Mouse (Mus musculus) embryonic facial prominence, embryonic 10.5 days (tissue): Measurements from ENCODE around the gene Stag3. TPM values are rescaled to one million over a fixed set of nuclear protein-coding genes. Genes with fewer than 3 reads are reported as not detected.
A peak's percentile ranks its signal among the peaks of the same experiment; 100 is the strongest.

ENCODE experiments used
- DNase-seq: peaks from one replicate; pipeline ENCODE4 v3.0.0-alpha.2; 2017; ENCODE audit warnings: low spot score
- H3K27ac ChIP-seq: fragments of 300-500 bp; sonication (generic); replicated peaks from 2 replicates; pipeline ENCODE4 v1.5.1; 2016; ENCODE audit warnings: mild to moderate bottlenecking
- H3K27me3 ChIP-seq: fragments of 300-500 bp; sonication (generic); replicated peaks from 2 replicates; pipeline ENCODE4 v1.6.1; 2016; ENCODE audit warnings: low read depth, mild to moderate bottlenecking; ENCODE audit not compliant: poor library complexity, severe bottlenecking
- H3K36me3 ChIP-seq: fragments of 300-500 bp; sonication (generic); replicated peaks from 2 replicates; pipeline ENCODE4 v1.6.1; 2016; ENCODE audit warnings: mild to moderate bottlenecking, moderate library complexity
- H3K4me1 ChIP-seq: fragments of 300-500 bp; sonication (generic); 2 replicates; pipeline ENCODE4 v1.6.1; 2016
- H3K4me3 ChIP-seq: fragments of 300-500 bp; sonication (generic); 2 replicates; pipeline ENCODE4 v1.5.1; 2016; ENCODE audit warnings: mild to moderate bottlenecking, moderate library complexity
- H3K9me3 ChIP-seq: fragments of 300-500 bp; sonication (generic); 2 replicates; pipeline ENCODE4 v1.6.1; 2016; ENCODE audit warnings: mild to moderate bottlenecking
- WGBS: fragments of 180-500 bp; shearing (Covaris S2); methylation state at CpG from one replicate; pipeline ENCODE4 v1.1.7; 2016; 5-methylcytosine and 5-hydroxymethylcytosine counted together
- polyA plus RNA-seq: library from polyadenylated mRNA; unstranded; fragments of >200 nt; fragmentation: Nextera tagmentation; extraction: Ambion mirVana; gene quantifications from 2 replicates; pipeline ENCODE4 v1.2.1, GENCODE M21; 2016

Stag3 gene
- polyA plus RNA-seq, 1 experiment from 2014 or later, result 6.2 TPM

DNA sequence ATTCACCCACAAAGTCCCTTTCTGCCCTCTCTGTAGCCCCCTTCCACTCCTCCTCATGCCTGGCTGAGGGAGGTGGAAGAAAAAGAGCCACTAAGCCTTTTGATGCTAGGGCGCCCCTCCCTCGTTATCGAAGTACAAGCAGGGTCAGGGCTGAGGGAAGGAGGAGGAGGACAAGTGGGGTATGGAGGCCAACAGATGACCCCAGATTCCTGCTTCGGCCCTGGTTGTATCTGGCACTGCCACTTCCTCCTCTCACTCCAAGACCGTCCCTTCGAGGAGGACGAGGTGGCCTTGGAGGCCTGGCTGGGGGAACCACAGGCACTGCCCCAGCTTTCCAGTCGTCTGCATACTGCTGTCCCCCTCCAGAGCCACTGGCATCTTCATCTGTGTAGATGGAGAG, 5.9 kb upstream of the Stag3 start:
- Histone ChIP-seq H3K27me3 (peaks cover 25% of the 10 kb centered on the region), H3K9me3 (no peaks in the 10 kb centered on the region), H3K4me1 (peaks cover 82% of the 10 kb centered on the region), H3K27ac (no peak overlapping the region), H3K36me3 (peaks cover 50% of the 10 kb centered on the region), H3K4me3 (no peak overlapping the region)
- DNase-seq, result no peak
- 66% methylated on average over 8 of the region's 8 CpGs for WGBS

DNA sequence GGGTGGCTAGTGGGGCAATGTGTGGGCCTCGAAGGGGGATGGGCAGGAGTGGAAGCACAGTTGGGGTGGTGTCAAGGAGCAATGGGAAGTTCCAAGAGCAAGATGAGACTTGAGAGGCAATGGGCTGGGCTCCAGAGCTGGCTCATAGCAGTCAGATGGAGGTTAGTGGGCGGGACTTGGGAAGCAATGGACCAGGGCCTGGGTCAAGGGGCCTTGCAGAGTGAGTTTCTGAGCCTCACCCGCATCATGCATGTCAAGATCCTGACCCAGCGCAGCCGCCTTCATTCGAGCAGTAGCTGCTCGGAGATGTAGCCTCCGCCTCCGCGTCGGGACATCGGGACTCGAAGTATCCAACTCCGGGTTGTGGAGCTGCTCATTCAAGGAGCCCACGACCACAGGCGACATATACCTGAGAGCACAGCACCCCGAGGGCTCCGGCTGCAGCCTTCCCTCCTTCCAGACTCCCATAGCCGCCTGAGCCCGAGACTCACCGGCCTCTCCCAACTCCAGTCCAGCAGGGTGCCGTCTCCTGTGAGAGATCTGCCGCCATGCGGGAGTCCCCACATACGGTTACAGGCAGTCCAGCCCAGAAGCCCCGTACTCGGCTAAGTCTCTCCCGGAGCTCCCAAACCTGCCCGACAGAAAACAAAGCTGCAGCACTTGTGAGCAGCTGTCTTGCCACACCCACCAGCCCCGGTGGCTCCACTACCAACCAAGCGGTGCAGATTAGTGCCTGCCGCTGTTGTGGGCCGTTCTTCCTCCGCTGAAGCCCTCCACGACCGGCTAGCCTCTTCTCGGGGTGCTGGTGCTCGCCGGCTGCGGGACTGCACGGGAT, 4.6 kb upstream of the Stag3 start:
- Histone ChIP-seq H3K27ac (peak overlapping the region; percentile 68), H3K4me3 (peak overlapping the region; percentile 53), H3K4me1 (peaks cover 88% of the 10 kb centered on the region), H3K27me3 (peaks cover 25% of the 10 kb centered on the region), H3K36me3 (peaks cover 50% of the 10 kb centered on the region), H3K9me3 (peaks cover 2% of the 10 kb centered on the region; the same call in 1 of the 2 replicates)
- peak; percentile 55 for DNase-seq
- 13% methylated on average over 41 of the region's 41 CpGs for WGBS

DNA sequence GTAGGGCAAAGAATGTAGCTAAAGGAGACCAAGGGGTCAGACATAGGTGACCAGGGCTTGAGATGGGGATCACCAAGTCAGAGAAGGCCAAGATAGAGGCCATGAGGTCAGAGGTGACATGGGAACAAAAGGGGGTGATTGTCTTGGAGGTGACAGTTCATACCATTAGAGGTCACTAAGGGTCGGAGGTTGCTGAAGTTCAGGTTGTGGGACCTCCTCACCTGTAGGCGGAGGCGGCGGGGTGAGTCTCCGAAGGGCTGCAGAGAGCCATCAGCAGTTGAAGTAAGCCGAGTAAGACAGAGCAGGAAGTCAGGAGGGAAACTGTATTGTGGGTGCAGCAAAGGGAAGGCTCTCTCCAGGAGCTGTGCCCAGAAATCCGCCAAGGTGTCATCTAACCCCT, 2.0 kb upstream of the Stag3 start:
- peaks cover 23% of the 10 kb centered on the region for H3K27me3 ChIP-seq
- peak overlapping the region; percentile 86 for H3K4me3 ChIP-seq
- H3K4me1 ChIP-seq, result peaks cover 66% of the 10 kb centered on the region
- 91% methylated on average over 7 of the region's 7 CpGs for WGBS
- H3K27ac ChIP-seq, result no peak overlapping the region
- H3K9me3 ChIP-seq, result peaks cover 9% of the 10 kb centered on the region
- peaks cover 50% of the 10 kb centered on the region for H3K36me3 ChIP-seq
- no peak for DNase-seq

DNA sequence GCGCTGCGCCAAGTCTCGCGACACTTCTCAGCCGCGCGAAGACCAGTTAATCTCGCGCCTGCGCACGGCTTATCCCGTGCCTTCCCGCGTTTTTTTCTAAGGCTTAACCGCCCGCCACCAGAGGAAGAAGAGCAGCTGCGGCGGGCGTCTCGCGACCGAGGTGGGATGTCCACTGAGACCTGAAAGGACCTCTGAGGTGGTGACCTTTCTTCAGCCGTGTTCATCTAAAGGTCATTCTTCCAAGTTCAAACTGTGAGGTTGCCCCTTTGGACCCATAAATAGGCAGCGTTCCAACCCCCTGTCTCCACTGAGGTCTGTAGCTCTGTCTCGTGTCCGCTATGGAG, 357 bp downstream of the Stag3 start:
- Histone ChIP-seq H3K36me3 (peaks cover 33% of the 10 kb centered on the region), H3K27me3 (peaks cover 18% of the 10 kb centered on the region), H3K9me3 (peaks cover 9% of the 10 kb centered on the region), H3K4me1 (peaks cover 43% of the 10 kb centered on the region), H3K27ac (peak overlapping the region; percentile 72), H3K4me3 (peak overlapping the region; percentile 86)
- no peak for DNase-seq
- WGBS, result 21% methylated on average over 26 of the region's 26 CpGs

DNA sequence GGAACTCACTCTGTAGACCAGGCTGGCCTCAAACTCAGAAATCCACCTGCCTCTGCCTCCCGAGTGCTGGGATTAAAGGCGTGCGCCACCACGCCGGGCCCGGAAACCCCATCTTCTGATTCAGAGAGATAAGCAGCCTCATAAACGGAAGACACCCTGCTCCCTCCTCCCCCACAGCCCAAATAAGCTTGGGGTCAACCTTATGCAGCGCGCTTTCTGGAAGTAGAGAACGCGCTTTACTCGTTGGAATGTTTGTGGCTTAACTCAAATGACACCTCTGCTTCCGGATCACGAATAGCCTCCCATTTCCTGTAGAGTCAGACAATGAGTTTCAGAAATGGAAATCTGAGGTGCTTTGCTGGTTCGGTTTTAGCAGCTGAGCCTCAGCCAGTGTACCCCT, 789 bp downstream of the Stag3 start:
- H3K4me1 ChIP-seq, result peaks cover 39% of the 10 kb centered on the region
- H3K36me3 ChIP-seq, result peaks cover 29% of the 10 kb centered on the region
- no peak overlapping the region for H3K27ac ChIP-seq
- 91% methylated on average over 15 of the region's 15 CpGs for WGBS
- DNase-seq, result no peak
- H3K9me3 ChIP-seq, result peaks cover 9% of the 10 kb centered on the region
- peaks cover 18% of the 10 kb centered on the region for H3K27me3 ChIP-seq
- no peak overlapping the region for H3K4me3 ChIP-seq

DNA sequence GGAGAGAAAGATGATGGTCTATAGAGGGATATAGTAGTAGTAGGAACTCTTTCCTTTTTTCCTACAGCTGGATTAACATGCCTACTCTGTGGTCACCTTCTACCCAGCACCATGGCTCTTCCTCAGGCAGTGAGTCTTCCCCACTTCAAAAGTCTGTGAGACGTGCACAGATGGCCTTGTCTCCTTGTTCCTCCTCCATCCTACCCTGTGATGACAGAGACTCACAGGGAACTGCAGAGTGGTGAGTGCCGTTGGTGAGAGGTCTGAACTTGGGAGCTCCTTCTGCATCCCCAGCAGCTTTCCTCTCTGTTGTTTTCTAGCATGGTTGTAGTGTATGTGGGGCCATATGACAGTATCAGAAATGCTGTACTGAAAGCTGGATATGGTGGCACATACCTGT, 1.8 kb downstream of the Stag3 start:
- no peak for DNase-seq
- Histone ChIP-seq H3K9me3 (peaks cover 9% of the 10 kb centered on the region), H3K4me1 (peaks cover 29% of the 10 kb centered on the region), H3K36me3 (peaks cover 19% of the 10 kb centered on the region), H3K27me3 (peaks cover 12% of the 10 kb centered on the region), H3K27ac (no peak overlapping the region), H3K4me3 (no peak overlapping the region)
- 81% methylated on average over 2 of the region's 2 CpGs for WGBS

DNA sequence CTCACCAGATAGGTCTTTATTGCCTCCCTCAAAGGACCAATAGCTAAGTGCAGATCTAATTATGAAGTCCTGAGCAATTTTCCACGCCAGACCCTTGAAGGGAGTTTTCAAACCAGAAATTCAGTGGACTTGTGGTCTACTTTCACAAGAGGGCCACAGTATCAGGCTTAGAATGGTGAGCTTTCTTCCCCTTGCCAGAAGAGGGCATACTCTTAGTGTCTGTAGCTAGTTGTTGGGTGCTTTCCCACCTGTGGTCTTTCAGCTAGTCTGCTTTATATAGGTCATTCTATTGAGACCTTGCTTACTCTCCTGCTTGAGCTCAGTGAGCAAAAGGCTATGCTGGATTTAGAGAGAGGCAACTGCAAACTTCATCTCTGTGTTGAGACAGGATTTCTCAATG, 3.5 kb downstream of the Stag3 start:
- Histone ChIP-seq H3K4me3 (no peak overlapping the region), H3K36me3 (peaks cover 2% of the 10 kb centered on the region), H3K27me3 (peaks cover 12% of the 10 kb centered on the region), H3K27ac (no peak overlapping the region), H3K4me1 (peaks cover 12% of the 10 kb centered on the region), H3K9me3 (peaks cover 9% of the 10 kb centered on the region)
- DNase-seq, result no peak
- 62% methylated on average over 1 of the region's 1 CpGs for WGBS

DNA sequence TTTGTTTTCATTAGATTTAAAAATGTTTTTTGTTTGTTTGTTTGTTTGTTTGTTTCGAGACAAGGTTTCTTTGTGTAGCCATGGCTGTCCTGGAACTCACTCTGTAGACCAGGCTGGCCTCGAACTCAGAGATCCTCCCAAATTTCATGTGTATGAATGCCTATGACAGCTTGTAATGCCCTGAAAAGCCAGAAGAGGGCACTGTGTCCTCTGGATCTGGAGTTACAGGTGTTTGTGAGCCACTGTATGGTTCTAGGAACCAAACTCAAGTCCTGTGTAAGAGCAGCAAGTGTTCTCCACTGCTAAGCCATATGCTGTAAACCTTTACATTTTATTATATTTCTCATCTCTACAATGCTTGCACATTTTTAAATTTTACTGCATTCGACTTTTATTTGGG, 7.8 kb downstream of the Stag3 start:
- WGBS, result 77% methylated on average over 3 of the region's 3 CpGs
- DNase-seq, result no peak
- Histone ChIP-seq H3K9me3 (no peaks in the 10 kb centered on the region), H3K27ac (no peak overlapping the region), H3K4me3 (no peak overlapping the region), H3K36me3 (no peaks in the 10 kb centered on the region), H3K27me3 (no peaks in the 10 kb centered on the region), H3K4me1 (no peaks in the 10 kb centered on the region)

DNA sequence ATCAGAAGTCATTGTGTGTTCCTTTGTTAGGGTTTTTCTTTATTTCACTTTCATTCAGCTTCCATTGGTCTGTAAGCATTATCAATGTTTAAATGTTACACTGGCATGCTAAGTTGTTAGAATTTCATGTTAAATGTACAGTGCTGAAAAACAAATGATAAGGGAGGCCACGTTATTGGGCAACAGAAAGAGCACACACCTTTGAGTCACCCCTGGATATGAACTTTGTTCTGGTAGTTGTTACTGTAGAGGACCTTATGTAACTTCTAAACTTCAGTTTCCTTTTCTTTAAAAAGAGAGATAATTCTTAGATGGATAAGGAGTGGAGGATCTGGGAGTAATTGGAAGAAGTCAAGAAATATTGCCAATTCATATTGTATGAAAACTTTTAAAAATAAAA, 11.6 kb downstream of the Stag3 start:
- Histone ChIP-seq H3K4me1 (no peaks in the 10 kb centered on the region), H3K27me3 (no peaks in the 10 kb centered on the region), H3K36me3 (no peaks in the 10 kb centered on the region), H3K4me3 (no peak overlapping the region), H3K27ac (no peak overlapping the region), H3K9me3 (no peaks in the 10 kb centered on the region)
- DNase-seq, result no peak
- 82% methylated on average over 1 of the region's 1 CpGs for WGBS

DNA sequence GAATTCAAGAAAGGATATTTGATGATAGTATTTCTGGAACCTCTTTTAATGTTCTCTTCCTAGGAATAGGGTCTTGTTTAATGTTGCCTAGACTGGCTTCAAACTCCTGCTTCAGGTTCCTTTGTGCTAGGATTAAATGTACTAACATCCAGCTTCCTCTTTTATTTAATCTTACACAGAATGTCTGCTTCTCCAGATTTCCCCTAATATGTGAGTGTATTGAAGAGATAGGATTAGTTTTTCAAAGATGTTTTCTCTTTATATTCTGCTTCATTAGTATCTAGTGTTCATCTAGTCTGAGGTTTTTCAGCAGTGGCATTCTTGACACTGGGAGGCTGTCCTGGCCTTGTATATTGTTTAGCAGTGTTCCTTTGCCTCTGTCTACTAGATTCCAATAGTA, 14.1 kb downstream of the Stag3 start:
- no peaks in the 10 kb centered on the region for H3K9me3 ChIP-seq
- no peaks in the 10 kb centered on the region for H3K36me3 ChIP-seq
- H3K4me1 ChIP-seq, result no peaks in the 10 kb centered on the region
- H3K27ac ChIP-seq, result no peak overlapping the region
- no peaks in the 10 kb centered on the region for H3K27me3 ChIP-seq
- no peak for DNase-seq
- no peak overlapping the region for H3K4me3 ChIP-seq

DNA sequence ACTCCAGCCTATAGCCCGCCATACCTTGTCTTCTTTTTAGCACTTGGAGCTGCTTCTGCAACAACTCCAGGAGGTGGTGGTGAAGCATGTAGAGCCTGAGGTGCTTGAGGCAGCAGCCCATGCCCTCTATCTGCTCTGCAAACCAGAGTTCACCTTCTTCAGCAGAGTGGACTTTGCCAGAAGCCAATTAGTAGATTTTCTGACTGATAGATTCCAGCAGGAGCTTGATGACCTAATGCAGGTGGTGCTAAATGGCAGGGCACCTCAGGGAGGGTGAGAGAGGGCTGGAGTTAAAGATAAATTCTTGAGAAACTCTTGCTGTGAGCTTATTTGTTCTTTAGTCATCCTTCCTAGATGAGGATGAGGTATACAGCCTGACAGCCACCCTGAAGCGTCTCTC, 19.6 kb downstream of the Stag3 start:
- Histone ChIP-seq H3K36me3 (no peaks in the 10 kb centered on the region), H3K27ac (no peak overlapping the region), H3K27me3 (no peaks in the 10 kb centered on the region), H3K4me3 (no peak overlapping the region), H3K4me1 (no peaks in the 10 kb centered on the region), H3K9me3 (no peaks in the 10 kb centered on the region)
- WGBS, result 84% methylated on average over 2 of the region's 2 CpGs
- DNase-seq, result no peak

DNA sequence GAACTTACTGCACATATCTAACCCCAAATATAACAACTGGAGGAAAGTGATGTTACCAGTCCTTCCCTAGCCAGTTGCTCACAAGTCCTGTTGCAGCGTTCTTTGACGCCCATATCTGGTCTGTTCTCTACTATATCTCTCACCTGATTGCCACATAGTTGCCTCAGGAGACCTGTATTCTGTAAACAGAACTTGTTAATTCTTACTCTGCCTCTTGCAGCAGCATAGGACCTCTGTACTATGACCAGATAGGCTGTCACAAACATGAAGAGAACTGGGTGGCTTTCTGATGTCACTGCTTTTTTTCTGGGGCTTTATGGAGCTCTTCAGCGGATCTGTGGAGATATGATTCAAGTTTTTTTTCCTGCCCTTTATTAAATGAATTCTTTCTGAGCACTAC, 32.8 kb downstream of the Stag3 start:
- no peaks in the 10 kb centered on the region for H3K27me3 ChIP-seq
- no peak for DNase-seq
- H3K36me3 ChIP-seq, result no peaks in the 10 kb centered on the region
- no peaks in the 10 kb centered on the region for H3K9me3 ChIP-seq
- no peak overlapping the region for H3K27ac ChIP-seq
- WGBS, result 90% methylated on average over 3 of the region's 3 CpGs
- no peaks in the 10 kb centered on the region for H3K4me1 ChIP-seq
- H3K4me3 ChIP-seq, result no peak overlapping the region

DNA sequence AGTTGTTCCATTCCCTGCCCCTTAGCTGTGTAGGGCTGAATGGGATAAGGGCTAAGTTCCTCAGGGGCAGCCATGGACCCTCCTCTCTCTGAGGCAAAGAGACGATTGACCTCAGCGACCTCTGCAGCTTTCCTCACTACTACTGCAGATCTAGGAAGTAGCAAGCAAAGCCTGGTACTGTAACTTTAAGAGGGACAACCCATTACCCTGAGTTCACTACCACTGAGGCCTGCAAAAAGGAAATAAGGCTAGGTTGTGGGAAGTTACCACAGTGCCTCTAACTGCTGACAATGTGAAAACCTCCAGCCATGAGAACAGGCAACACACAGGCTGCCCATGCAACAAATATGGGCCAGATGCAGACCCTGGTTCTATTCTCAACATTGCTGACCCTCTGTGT, 61.6 kb downstream of the Stag3 start, which contains the start of gene Pvrig:
TSS of gene Pvrig (plus strand) at position 301 of the 400 bp plus-strand sequence.
- Histone ChIP-seq H3K4me1 (no peaks in the 10 kb centered on the region), H3K27me3 (no peaks in the 10 kb centered on the region), H3K36me3 (no peaks in the 10 kb centered on the region), H3K27ac (no peak within 1 kb of the TSS), H3K4me3 (no peak within 1 kb of the TSS), H3K9me3 (no peaks in the 10 kb centered on the region)
- WGBS, result 83% methylated on average over 2 of the region's 2 CpGs
- DNase-seq, result no peak
